Mouse (Mus musculus): ENCODE results near the gene Wdr83. TPM values are rescaled to one million over a fixed set of nuclear protein-coding genes. Genes with fewer than 3 reads are reported as not detected.
A peak's percentile ranks its signal among the peaks of the same experiment; 100 is the strongest.

Gene Wdr83
- total RNA-seq, 2 experiments from 2014 or later: 23.1 to 102 TPM

DNA sequence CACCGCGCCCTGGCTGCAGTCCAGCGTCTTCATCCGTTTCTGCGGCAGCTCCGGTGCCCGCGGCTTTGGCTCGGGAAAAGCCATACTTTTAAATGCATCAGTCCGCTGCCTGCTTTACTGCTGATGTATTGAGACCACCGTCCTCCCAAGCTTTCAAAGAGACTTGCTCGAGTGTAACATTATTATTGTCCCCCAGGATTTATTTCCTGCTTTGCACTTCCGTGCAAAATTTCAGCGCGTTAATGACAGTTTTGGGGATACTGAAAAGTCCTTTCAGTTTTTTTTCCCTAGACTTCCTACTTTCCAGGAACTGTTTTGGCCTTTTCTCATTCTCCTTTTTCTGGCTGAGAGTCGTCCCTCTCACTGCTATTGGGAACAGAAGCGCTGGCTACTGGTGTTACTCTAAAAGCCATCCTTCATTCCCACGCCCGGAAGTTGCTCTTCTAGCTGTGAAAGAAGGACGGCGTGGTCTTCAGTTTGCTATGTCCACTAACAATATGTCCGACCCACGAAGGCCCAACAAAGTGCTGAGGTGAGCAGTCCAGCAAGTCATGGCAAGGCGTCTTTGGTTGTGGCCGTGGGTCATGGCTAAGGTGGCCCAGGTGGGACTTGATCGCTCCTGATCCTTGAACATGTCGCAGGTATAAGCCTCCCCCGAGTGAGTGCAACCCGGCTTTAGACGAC lies 432 bp downstream of the Wdr83 start, which contains the start of gene Wdr83os:
Wdr83os (plus strand) TSS at position 209 of the 684 bp plus-strand sequence.
- peak; percentile 6; the same call in 1 of the 2 replicates for ATAC-seq (replicated peaks; ENCODE audit: low FRiP score, low TSS enrichment, poor library complexity, severe bottlenecking)

DNA sequence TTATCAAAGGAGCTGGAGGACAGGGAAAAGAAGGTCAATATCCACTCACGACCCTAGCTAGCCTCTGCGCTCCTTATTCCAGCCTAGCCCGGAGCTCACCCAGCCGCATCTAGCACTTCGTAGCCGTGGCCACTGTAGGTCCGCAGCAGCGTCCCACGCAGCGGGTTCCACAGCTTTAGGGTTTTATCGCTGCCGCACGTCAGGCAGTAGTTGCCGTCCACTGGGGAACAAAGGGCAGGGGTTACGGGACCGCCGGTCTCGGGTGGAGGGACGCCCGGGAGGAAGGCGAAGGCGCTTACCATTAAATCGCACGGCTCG lies 933 bp downstream of the Wdr83 start:
- no peak for ATAC-seq (replicated peaks; ENCODE audit: low FRiP score, low TSS enrichment, poor library complexity, severe bottlenecking)

DNA sequence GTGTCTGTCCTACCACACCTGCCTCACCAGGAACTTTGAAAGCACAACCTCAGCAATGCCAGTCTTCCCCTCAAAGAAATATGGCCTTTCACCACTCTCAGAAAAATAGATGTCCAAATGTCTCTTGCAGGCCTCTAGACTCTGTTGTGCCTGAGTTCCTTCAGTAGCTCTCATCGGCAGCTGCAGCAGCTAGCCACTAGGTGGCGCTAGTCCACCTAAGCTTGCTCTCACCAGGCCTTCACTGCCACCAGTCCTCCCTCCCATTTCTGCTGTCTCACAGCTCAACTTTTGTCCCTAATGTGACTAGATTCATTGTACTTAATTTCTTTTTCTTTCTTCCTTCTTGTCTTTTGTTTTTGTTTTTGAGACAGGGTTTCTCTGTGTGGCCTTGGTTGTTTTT lies 4.1 kb downstream of the Wdr83 start:
- ATAC-seq (replicated peaks; ENCODE audit: low FRiP score, low TSS enrichment, poor library complexity, severe bottlenecking): 0 out of 2 replicates have a peak, but pooled peaks have one; percentile 42

DNA sequence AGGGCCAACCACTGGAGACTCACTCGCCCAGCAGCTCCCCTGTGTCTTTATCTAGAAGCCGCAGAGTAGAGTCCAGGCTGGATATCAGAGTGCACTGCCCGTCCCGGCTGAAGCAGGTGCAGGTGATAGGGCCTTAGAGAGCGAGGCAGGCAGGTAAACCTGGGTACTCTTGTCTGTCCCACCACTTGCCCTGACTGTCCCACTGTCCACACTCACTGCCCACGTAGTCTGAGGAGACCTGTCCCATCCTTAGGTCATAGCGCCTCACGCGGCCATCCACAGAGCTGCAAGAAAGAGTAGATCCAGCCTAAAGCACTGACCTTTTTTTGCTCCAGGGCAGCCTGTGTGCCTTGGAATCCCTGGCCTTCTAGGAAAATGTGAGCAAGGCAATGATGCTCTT lies 5.1 kb downstream of the Wdr83 start:
- ATAC-seq (replicated peaks; ENCODE audit: low FRiP score, low TSS enrichment, poor library complexity, severe bottlenecking): no peak

DNA sequence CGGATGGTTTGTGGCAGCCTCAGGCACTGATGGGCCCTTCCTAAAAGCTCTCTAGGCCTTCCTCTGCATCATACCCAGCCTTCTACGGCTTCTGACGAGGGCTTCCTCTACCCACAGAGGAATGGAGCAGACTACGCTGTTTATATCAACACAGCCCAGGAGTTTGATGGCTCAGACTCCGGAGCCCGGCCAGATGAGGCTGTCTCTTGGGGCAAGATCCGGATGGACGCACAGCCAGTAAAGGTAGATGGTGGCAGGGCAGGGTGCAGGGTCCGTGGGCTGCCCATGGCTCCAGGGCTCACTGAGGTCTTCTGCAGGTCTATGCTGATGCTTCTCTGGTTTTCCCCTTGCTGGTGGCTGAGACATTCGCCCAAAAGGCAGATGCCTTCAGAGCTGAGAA lies 6.5 kb downstream of the Wdr83 start:
- no peak for ATAC-seq (replicated peaks; ENCODE audit: low FRiP score, low TSS enrichment, poor library complexity, severe bottlenecking)

DNA sequence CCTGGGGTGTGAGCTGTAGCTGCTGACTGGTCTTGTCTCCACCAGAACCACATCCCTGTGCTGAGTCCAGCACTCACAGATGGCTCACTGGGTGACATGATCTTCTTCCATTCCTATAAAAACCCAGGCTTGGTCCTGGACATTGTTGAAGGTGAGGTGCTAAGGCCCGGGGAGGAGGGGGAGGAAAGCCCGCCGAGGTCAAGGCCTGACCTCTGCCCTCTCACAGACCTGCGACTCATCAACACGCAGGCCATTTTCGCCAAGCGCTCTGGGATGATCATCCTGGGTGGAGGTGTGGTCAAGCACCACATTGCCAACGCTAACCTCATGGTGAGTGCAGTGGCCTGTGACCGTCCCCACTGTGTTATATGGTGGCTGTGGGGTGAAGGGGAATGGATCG lies 6.9 kb downstream of the Wdr83 start:
- ATAC-seq (replicated peaks; ENCODE audit: low FRiP score, low TSS enrichment, poor library complexity, severe bottlenecking): no peak

DNA sequence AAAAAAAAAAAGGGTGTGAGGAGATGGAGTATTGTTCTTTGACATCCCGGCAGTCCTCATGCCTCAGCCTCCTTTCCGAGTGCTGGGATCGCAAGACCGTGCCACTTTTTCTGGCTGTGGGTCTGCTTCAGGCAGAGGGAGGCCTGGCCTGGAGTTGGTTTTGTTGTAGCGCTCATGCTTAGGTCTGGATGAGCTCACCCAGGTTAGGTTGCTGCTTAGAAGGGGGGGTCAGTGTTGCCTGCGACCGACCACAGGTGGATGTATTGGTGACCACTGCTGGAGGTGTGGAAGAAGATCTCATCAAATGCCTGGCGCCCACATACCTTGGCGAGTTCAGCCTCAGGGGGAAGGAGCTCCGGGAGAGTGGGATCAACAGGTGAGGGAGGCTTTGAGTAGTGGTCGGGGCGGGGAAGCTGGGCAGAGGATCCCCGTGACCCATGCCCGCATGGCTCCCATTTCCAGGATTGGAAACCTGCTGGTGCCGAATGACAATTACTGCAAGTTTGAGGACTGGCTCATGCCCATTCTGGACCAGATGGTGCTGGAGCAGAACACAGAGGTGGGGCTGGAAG lies 8.0 kb downstream of the Wdr83 start:
- ATAC-seq (replicated peaks; ENCODE audit: low FRiP score, low TSS enrichment, poor library complexity, severe bottlenecking): no peak

DNA sequence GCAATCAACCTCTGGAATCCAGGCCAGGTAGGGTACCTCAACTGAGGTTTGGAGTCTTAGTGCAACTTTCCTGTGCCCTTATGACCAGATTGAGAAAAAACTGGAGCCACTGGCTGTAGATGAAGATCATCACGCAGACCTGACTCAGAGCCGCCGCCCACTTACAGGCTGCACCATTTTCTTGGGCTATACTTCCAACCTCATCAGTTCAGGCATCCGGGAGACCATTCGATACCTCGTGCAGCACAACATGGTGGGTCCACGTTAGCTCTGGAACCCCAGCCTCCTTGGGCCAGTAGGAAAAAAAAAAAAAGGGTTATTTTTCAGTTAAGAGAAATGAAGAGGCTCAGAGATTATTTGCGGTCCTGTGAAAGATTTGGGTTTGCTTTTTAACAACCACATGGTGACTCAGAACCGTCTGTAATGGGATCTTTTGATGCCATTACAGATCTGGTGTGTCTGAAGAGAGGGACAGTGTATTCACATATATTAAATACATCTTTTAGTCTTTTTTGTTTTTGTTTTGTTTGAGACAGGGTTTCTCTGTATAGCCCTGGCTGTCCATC lies 8.7 kb downstream of the Wdr83 start:
- ATAC-seq (replicated peaks; ENCODE audit: low FRiP score, low TSS enrichment, poor library complexity, severe bottlenecking): no peak

DNA sequence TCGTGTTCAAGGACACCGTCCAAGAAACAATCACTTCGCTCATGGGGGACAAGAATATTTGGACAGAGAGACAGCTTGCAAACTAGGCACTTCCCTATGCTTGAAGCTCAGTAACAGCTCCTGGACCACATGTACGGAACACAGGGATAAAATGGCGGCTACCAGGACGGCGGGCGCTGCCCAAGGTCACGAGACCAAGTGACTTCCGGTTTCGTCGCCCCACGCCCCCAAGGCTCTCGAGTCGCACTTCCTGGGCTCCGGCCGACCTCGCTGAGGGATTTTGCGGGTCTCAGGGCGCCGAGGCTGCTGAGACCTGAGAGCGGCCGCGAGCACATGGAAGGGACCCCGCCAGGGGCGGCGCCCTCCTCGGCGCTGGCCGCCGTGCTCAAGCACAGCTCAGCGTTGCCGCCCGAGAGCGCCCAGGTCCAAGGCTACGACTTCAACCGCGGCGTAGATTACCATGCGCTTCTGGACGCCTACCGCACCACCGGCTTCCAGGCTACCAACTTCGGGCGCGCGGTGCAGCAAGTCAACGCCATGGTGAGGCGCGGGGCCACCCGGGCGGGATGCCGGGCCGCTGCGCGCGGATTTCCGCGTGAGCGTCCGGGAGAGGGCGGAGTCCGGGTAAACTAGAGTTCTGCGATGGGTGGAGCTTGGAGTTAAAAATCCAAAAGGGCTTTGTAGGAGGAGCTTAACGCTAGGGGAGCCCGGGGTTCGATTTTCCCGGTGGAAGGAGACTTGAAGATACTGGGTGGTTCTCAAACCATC lies 9.4 kb downstream of the Wdr83 start, which contains the start of gene Dhps:
Dhps (plus strand) TSS at position 244 of the 768 bp plus-strand sequence.
- peak; percentile 69 for ATAC-seq (replicated peaks; ENCODE audit: low FRiP score, low TSS enrichment, poor library complexity, severe bottlenecking)

DNA sequence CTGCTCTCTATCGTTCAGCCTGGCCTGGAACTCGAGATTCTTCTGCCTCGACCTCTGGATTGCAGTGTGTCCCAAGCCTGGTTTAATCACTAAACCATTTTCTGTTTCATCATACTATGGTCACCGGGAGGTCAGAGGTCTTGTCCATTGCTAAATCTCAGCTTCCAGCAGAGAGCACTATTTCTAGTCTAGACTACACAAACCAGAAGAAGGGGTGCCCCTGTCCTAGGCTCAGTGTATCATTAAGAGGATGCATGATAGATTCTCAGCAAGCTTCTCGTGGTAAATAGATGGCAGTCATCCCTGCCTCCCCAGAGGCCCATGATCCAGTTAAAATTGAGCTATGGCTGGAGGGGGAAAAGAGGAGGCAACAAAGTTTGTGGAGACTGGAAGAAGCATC lies 10.1 kb downstream of the Wdr83 start:
- ATAC-seq (replicated peaks; ENCODE audit: low FRiP score, low TSS enrichment, poor library complexity, severe bottlenecking): no peak

DNA sequence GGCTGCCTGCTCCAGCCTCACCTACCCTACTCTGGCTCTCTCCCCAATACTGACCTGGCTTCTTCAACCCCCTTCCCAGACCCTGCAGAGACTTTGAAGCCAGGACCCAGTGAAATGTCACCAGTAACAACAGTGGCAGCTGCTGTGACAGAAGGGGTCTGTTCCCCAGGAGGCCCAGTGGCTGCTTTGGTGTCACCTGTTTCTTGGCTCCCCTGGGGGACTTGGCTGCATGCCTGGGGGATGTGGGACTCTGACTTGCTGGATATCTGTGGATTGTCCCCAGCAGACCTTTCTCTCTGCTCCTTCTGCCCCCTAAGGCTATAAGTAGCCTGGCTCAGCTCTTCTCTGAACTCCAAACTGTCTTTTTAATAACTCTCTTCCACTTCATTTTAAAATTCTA lies 13.1 kb downstream of the Wdr83 start, which contains the start of gene Gm5741:
Gm5741 (minus strand) TSS at position 1 of the 400 bp plus-strand sequence.
- no peak for ATAC-seq (replicated peaks; ENCODE audit: low FRiP score, low TSS enrichment, poor library complexity, severe bottlenecking)

DNA sequence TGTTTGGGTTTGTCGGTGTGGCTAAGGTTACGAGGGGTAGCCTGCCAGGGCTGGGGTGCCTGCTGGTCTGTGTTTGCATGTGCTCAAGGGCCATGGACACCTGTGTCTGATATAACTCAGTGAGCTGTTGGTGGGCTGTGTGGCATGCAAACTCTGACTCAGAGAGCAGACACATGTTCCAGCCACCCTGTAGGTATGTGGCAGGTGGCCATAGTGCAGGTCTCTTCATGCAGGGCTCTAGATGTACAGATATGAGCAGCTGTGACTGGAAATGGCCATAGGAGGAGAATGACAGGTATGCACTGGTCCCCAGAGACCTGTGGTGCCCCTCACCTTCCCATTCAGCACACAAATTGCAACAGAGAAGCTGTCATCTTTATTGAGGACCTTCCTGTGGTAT lies 14.0 kb downstream of the Wdr83 start:
- no peak for ATAC-seq (replicated peaks; ENCODE audit: low FRiP score, low TSS enrichment, poor library complexity, severe bottlenecking)

DNA sequence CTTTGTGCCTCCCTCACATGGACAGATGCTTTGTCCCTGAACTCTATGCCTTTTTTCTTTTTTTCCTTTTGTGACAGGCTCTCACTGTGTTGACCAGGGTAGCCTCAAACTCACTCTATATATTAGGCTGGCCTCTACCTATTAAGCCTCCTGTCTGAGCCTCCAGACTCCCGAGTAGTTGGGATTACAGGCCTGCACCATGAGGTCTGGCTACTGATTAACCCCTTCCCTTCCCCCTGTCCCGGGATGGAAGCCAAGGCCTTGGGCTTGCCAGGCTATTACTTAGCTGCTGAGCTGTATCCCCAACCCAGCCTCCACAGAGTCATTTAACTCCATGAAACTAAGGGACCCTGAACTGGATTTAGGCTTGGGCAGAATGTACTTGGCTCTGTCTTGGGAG lies 15.9 kb downstream of the Wdr83 start:
- ATAC-seq (replicated peaks; ENCODE audit: low FRiP score, low TSS enrichment, poor library complexity, severe bottlenecking): no peak

DNA sequence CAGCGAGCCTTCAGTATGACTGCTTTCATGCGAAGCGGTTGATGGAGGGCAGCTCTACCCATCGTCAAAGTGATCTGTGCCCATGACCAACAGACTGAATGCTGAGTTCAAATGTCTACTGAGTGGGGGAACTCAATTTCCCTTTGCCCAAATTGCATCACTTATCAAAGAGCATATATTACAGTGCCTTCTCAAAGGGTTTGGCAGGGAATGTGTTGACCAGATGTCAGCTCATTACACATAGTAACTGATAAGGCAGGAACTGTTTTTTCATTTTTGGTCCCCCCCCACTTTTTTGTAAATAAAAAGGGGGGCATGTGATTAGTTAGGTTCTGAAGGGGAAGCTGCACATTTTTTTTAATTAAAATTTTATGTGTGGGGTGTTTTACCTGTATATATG lies 18.5 kb downstream of the Wdr83 start:
- ATAC-seq (replicated peaks; ENCODE audit: low FRiP score, low TSS enrichment, poor library complexity, severe bottlenecking): no peak

DNA sequence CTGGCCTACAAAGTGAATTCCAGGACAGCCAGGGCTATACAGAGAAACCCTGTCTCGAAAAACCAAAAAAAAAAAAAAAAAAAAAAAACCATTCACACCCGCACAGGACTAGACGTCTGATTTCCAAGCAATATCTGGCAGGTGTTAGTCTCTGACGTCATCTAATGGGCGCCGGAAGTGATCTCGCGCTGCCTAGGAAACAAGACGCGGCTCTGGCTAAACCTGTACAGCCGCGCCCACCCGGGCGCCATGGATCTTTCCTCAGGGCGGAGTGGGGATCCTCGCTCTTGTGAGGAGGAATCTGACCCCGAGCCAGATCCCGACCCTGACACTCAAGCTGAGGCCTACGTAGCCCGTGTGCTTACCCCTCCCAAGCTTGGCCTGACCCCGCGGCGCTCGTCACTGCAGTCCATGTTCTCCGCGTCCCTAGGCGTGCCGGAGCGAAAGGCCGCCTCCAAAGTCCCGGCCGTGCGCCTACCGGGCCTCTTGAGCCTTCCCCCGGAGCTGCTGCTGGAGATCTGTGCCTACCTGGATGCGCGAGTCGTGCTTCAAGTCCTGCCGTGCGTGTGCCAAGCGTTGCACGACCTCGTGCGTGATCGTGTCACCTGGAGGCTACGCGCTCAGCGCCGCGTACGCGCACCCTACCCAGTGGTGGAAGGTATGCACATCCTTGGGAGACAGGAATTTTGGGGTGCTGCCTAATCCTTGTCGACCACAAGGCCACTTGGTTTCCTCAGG lies 21.1 kb downstream of the Wdr83 start, which contains the start of gene Fbxw9:
Fbxw9 (plus strand) TSS at position 177 of the 738 bp plus-strand sequence.
- ATAC-seq (replicated peaks; ENCODE audit: low FRiP score, low TSS enrichment, poor library complexity, severe bottlenecking): peak; percentile 83

DNA sequence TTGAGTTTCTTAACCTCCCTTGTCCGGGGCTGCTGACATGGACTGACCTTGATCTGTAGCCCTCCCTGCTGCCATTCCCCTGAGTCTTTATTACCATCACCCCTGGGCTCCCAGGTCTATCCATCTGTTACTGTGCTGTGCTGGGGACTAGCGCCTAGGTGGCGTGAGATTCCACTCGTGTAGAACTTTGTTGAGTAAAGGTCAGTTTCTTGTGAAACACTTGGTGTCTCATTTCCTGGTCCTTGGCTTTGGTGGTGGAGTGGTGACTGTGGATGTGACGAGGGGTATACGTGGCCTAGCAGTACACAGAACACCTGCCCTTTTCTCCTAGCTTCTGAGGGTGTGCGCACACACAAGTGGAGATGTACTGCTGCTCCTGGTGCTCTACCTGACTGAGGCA lies 23.7 kb downstream of the Wdr83 start:
- no peak for ATAC-seq (replicated peaks; ENCODE audit: low FRiP score, low TSS enrichment, poor library complexity, severe bottlenecking)

DNA sequence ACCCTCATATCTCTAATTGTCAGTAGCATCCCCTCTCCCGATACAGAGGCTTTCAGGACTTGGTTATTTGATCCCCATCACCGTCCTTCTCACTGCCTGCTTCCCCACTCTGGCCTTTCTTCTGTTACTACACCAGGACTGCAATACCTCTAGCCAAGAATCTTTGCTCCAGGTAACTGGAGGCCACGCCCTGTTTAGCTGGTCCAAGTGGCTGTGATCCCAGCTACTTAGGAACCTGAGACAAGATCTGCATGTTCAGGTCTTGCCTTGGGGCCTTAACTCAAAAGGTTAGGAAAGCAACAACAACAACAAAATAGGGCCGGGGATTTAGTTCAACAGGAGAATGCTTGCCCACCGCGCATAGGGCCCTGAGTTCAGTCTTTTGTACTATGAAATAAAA lies 37.5 kb downstream of the Wdr83 start:
- no peak for ATAC-seq (replicated peaks; ENCODE audit: low FRiP score, low TSS enrichment, poor library complexity, severe bottlenecking)

DNA sequence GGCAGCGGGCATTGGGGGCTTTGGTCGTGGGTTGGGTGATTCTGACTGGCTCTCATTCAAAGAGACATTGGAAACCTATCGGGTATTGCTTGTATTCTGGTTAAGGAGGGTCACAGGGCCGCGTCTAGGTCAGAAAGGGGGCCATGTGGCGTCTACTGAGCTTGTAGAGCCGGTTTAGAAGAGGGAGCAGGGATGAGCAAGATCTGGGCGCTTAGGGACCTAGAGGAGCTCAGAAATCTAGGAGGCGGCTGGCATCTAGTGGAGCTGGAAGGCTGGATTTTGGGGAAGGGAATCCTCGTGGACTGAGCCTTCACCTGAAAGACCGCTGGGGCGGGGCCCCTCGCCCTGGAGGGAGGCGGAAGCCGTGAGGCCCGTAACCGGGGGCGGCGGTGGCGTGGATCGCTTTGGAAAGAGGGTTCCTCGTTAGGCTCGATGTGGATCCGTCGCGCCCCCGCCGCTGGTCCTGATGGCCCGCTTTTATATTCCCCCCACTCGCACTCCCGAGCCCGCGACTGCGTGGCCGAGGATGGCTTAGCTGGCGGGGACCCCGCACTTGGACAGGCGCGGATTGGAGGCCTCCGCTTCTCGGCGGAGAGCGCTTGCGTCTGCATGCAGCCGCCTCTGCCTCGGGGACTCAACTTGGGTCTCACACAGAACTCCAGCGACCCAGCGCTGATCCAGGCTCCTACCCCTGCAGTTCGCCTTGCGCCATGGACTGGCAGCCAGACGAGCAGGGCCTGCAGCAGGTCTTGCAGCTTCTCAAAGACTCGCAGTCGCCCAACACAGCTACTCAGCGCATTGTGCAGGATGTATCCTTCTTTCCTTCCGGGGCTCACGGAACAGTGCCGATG lies 43.2 kb downstream of the Wdr83 start:
- ATAC-seq (replicated peaks; ENCODE audit: low FRiP score, low TSS enrichment, poor library complexity, severe bottlenecking): peak; percentile 11

DNA sequence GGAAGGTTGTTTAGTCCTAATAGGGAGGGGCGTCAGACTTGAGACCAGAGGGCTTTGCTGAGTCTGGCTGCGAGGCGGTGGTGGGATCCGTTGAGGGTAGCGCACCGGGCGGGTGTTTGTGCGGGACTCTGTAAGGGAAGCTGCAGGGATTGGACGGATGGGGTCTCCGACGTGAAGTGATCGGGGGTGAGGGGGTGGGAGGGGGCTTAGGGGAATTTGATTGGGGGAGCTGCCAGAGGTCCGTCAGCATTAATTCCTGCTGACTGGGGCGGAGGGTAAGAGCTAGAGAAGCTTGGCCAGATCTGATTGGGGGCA lies 43.8 kb downstream of the Wdr83 start:
- peak; percentile 21; the same call in 1 of the 2 replicates for ATAC-seq (replicated peaks; ENCODE audit: low FRiP score, low TSS enrichment, poor library complexity, severe bottlenecking)
